Mouse (Mus musculus) retina, postnatal 1 day (tissue): ENCODE measurements around the gene Nrd1.

Experiments
- DNase-seq: peaks from one replicate; pipeline ENCODE4 v3.0.0-alpha.2; 2012

Nrd1 gene

DNA sequence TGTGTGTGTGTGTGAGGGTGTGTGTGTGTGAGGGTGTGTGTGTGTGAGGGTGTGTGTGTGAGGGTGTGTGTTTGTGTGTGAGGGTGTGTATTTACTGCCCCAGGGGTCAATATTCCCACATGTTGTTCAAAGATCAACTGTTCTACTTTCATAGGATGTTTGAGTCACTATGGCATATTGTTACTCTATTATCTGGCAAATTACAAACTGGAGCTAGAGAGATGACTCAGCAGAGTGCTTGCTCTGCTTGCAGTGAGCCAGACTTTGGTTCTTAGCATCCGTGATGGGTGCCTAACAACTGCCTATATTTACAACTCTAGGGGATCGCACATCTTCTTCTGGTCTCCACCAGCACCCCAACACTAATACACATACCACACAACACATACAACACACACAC, 29.4 kb downstream of the Nrd1 start:
- DNase-seq = no peak

- no peak for DNase-seq
Measured at GRCm38 (mm10) chr4:109030266-109030665, 29.8 kb downstream of the Nrd1 start.

DNA sequence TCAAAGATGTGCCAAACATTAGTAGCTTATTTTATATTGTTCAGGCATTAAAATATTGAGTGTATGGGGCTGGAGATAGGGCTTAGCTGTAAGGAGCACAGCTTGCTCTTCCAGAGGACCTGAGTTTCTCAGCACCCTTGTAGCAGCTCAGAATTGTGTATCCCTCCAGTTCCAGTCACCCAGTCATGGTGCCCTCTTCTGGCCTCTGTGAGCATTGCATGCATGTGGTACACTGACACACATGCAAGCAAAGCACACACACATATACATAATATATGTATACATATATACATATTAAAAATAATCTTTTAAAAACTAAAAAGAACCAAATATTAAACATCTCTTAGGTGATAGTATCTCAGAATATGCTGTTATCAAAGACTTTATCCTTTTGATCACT, 35.9 kb downstream of the Nrd1 start:
- peak; percentile 67 for DNase-seq

DNA sequence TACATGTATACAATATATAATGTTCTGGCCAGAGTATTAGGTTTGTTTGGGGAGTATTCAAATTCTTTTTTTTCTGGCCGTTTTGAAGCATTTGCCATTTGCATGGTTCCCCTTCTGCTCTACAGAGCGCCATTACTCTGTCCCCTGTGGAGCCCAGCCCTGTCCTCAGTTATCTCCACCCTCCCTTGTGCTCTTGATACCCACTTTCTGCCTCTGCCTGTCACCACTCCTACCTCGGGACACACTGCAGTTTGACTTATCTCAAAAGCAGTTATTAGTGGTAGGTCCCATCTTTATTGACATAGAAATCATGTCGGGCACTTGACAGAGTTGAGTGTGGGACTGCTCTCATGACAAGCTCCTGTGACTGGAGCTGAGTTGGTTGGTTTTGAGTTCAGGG, 42.3 kb downstream of the Nrd1 start:
- no peak for DNase-seq

- DNase-seq = no peak
Measured at GRCm38 (mm10) chr4:109043294-109043693, 42.8 kb downstream of the Nrd1 start.

DNA sequence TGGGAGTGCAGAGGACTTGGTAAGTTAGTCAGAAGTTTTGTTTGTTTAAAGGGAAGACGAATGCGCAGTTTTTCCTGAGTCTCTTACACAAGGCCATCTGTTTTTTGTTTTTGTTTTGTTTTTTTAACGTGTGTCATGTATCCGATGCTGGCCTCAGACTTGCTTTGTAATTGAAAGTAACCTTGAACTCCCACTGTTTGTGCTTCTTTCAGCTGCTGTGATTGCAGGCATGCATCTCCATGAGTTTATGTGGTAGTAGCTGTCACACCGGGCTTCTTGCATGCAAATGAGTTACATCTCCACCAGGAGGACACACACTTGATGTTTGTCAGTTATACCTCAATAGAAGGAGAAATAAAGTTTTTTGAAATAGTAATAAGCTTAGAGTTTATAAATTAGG, 43.3 kb downstream of the Nrd1 start:
- DNase-seq = no peak

GRCm38 (mm10) chr4:109048258-109048657, 47.8 kb downstream of the Nrd1 start:
- DNase-seq = no peak

GRCm38 (mm10) chr4:109052282-109052681, 51.8 kb downstream of the Nrd1 start:
- no peak for DNase-seq

- DNase-seq = peak; percentile 30
Measured at GRCm38 (mm10) chr4:109054003-109054402, 53.5 kb downstream of the Nrd1 start.

- no peak for DNase-seq
Measured at GRCm38 (mm10) chr4:109056351-109056750, 55.9 kb downstream of the Nrd1 start.

- no peak for DNase-seq
Measured at GRCm38 (mm10) chr4:109057640-109058039, 57.2 kb downstream of the Nrd1 start.

- DNase-seq = no peak
Measured at GRCm38 (mm10) chr4:109059255-109059821, 58.9 kb downstream of the Nrd1 start.

- DNase-seq = no peak
Measured at GRCm38 (mm10) chr4:109064941-109065340, 64.5 kb downstream of the Nrd1 start.

- DNase-seq = no peak
Measured at GRCm38 (mm10) chr4:109065714-109066113, 65.3 kb downstream of the Nrd1 start.

DNA sequence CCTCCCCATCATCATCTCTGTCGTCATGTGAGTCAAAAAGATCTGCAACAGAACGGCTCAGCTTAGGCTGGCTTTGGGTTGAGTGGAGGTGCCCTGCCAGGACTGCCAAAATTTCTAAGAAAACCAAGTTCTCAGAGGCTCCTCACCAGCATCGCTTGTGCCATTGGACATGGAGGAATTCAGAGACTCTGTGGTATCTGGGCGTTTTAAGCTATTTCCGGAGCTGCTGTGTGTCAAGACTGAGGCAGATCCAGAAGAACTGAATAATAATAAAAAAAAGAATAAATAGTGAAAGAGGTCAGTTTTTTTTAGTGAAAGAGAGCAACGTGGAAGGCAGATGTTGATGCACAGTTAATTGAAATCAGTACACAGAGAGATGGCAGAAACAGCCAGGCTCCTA, 72.4 kb downstream of the Nrd1 start:
- no peak for DNase-seq

DNA sequence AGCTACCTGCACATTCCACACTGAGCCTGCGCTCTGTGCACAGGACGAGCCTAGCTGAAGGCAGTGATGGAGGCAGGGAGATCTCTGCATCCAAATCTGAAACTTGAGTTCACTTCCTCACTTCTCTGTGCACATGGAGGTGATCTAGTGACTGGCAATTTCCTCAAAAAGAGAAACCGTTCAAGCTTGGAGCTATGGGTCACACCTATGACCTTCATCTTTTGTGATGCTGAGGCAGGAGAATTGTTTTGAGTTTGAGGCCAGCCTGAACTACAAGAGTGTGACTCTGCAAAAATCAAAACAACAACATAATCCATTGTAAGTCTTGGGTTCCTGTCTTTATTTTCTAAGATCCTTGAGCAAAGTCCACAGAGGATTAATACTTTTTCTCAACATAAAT, 72.8 kb downstream of the Nrd1 start:
- no peak for DNase-seq

- no peak for DNase-seq
Measured at GRCm38 (mm10) chr4:109078941-109079340, 78.5 kb downstream of the Nrd1 start.

- DNase-seq = no peak
Measured at GRCm38 (mm10) chr4:109079676-109080075, 79.2 kb downstream of the Nrd1 start.

- no peak for DNase-seq
Measured at GRCm38 (mm10) chr4:109080118-109080517, 79.7 kb downstream of the Nrd1 start.

DNA sequence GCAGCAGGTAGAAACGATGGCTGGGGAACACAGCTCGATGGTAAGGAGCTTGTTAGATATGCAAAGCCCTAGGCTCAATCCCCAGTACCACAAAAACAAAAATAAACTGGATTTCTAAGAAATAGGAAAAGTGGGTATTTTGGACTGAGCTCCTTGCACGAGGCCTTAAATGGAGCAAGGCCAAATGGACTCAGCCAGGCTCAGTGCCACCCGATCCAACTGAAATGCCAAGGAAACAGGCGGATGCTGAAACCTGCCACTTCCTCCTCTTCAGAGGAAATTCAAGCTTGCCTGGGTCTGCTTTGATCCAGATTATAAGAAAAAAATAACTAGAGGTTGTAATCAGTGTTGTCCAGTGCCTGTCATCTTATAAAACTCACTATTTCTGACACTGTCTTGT, 88.7 kb downstream of the Nrd1 start:
- DNase-seq = no peak

DNA sequence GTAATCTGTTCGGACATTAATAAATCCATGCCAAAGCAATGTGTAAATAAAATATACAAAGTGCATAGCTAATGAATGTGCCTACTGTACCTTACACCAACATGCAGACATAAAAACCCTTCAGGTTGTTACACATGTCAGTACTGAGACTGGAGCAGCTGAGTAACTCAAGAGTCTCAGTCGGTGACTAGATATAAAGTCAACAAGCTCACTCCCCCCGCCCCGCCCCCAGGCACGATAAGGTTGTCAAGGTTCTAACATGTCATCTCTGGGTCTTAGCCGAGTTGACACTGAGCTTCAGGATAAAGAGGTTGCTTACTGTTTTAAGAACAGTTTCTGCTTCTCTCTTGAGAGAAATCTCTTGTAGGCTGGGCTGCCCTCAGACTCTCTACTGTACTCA, 89.5 kb downstream of the Nrd1 start:
- DNase-seq = peak; percentile 36

GRCm38 (mm10) chr4:109091241-109091777, 90.9 kb downstream of the Nrd1 start:
- DNase-seq = no peak

- no peak for DNase-seq
Measured at GRCm38 (mm10) chr4:109092344-109092743, 91.9 kb downstream of the Nrd1 start.

- no peak for DNase-seq
Measured at GRCm38 (mm10) chr4:109094269-109094668, 93.8 kb downstream of the Nrd1 start.

GRCm38 (mm10) chr4:109098861-109099260, 98.4 kb downstream of the Nrd1 start:
- DNase-seq = no peak
